Mouse (Mus musculus): ENCODE data around the gene Tenm2. TPM values are rescaled to one million over a fixed set of nuclear protein-coding genes. Genes with fewer than 3 reads are reported as not detected.

Tenm2 gene
- polyA plus RNA-seq, 1 experiment from 2014 or later, result 5.5 TPM

- 25% methylated on average over 3 of the region's 3 CpGs for WGBS
- Histone ChIP-seq H3K9me3 (replicated peaks) (no peaks in the 10 kb centered on the region), H3K36me3 (no peaks in the 10 kb centered on the region), H3K4me1 (no peaks in the 10 kb centered on the region), H3K9ac (no peak overlapping the region), H3K27ac (replicated peaks) (no peak overlapping the region), H3K4me3 (replicated peaks) (no peak overlapping the region), H3K27me3 (no peaks in the 10 kb centered on the region), H3K4me2 (replicated peaks) (no peak overlapping the region)
- ATAC-seq (ENCODE audit: insufficient number of reproducible peaks, low FRiP score, low TSS enrichment, low read depth), result no peak
These were observed 49.6 kb downstream of the Tenm2 start for GRCm38 (mm10) chr11:37186132-37186531.

- no peak for ATAC-seq (ENCODE audit: insufficient number of reproducible peaks, low FRiP score, low TSS enrichment, low read depth)
- Histone ChIP-seq H3K4me3 (replicated peaks) (no peak overlapping the region), H3K4me1 (no peaks in the 10 kb centered on the region), H3K27me3 (no peaks in the 10 kb centered on the region), H3K36me3 (no peaks in the 10 kb centered on the region), H3K27ac (replicated peaks) (no peak overlapping the region), H3K9me3 (replicated peaks) (no peaks in the 10 kb centered on the region), H3K9ac (no peak overlapping the region), H3K4me2 (replicated peaks) (no peak overlapping the region)
- 90% methylated on average over 6 of the region's 6 CpGs for WGBS
These were observed 58.3 kb downstream of the Tenm2 start for GRCm38 (mm10) chr11:37177426-37177825.

GRCm38 (mm10) chr11:37153933-37154880 is 81.6 kb downstream of the Tenm2 start:
- Histone ChIP-seq H3K4me2 (replicated peaks) (no peak overlapping the region), H3K4me3 (replicated peaks) (no peak overlapping the region), H3K9ac (no peak overlapping the region), H3K9me3 (replicated peaks) (no peaks in the 10 kb centered on the region), H3K36me3 (no peaks in the 10 kb centered on the region), H3K27ac (replicated peaks) (no peak overlapping the region), H3K27me3 (no peaks in the 10 kb centered on the region), H3K4me1 (no peaks in the 10 kb centered on the region)
- no peak for ATAC-seq (ENCODE audit: insufficient number of reproducible peaks, low FRiP score, low TSS enrichment, low read depth)
- WGBS, result 22% methylated on average over 13 of the region's 13 CpGs

- no peak for ATAC-seq (ENCODE audit: insufficient number of reproducible peaks, low FRiP score, low TSS enrichment, low read depth)
- no peaks in the 10 kb centered on the region for H3K9me3 ChIP-seq (replicated peaks)
- no peak overlapping the region for H3K4me2 ChIP-seq (replicated peaks)
- no peaks in the 10 kb centered on the region for H3K4me1 ChIP-seq
- H3K27me3 ChIP-seq, result no peaks in the 10 kb centered on the region
- 54% methylated on average over 5 of the region's 5 CpGs for WGBS
- no peak overlapping the region for H3K9ac ChIP-seq
- H3K4me3 ChIP-seq (replicated peaks), result no peak overlapping the region
- no peaks in the 10 kb centered on the region for H3K36me3 ChIP-seq
- H3K27ac ChIP-seq (replicated peaks), result no peak overlapping the region
These were observed 82.4 kb downstream of the Tenm2 start for GRCm38 (mm10) chr11:37153382-37153781.

GRCm38 (mm10) chr11:37150011-37150410 is 85.8 kb downstream of the Tenm2 start:
- Histone ChIP-seq H3K27me3 (no peaks in the 10 kb centered on the region), H3K9ac (no peak overlapping the region), H3K4me2 (replicated peaks) (no peak overlapping the region), H3K27ac (replicated peaks) (no peak overlapping the region), H3K4me1 (no peaks in the 10 kb centered on the region), H3K36me3 (no peaks in the 10 kb centered on the region), H3K9me3 (replicated peaks) (no peaks in the 10 kb centered on the region), H3K4me3 (replicated peaks) (no peak overlapping the region)
- no peak for ATAC-seq (ENCODE audit: insufficient number of reproducible peaks, low FRiP score, low TSS enrichment, low read depth)
- 50% methylated on average over 1 of the region's 1 CpGs for WGBS

- no peak for ATAC-seq (ENCODE audit: insufficient number of reproducible peaks, low FRiP score, low TSS enrichment, low read depth)
- Histone ChIP-seq H3K36me3 (no peaks in the 10 kb centered on the region), H3K27me3 (no peaks in the 10 kb centered on the region), H3K9me3 (replicated peaks) (no peaks in the 10 kb centered on the region), H3K27ac (replicated peaks) (no peak overlapping the region), H3K4me3 (replicated peaks) (no peak overlapping the region), H3K9ac (no peak overlapping the region), H3K4me2 (replicated peaks) (no peak overlapping the region), H3K4me1 (no peaks in the 10 kb centered on the region)
- 69% methylated on average over 6 of the region's 6 CpGs for WGBS
These were observed 91.8 kb downstream of the Tenm2 start for GRCm38 (mm10) chr11:37143996-37144395.

GRCm38 (mm10) chr11:37143478-37143877 is 92.3 kb downstream of the Tenm2 start:
- Histone ChIP-seq H3K4me1 (no peaks in the 10 kb centered on the region), H3K4me3 (replicated peaks) (no peak overlapping the region), H3K9me3 (replicated peaks) (no peaks in the 10 kb centered on the region), H3K36me3 (no peaks in the 10 kb centered on the region), H3K27me3 (no peaks in the 10 kb centered on the region), H3K4me2 (replicated peaks) (no peak overlapping the region), H3K9ac (no peak overlapping the region), H3K27ac (replicated peaks) (no peak overlapping the region)
- ATAC-seq (ENCODE audit: insufficient number of reproducible peaks, low FRiP score, low TSS enrichment, low read depth), result no peak
- WGBS, result 76% methylated on average over 2 of the region's 2 CpGs

GRCm38 (mm10) chr11:37128893-37129292 is 106.9 kb downstream of the Tenm2 start:
- H3K4me1 ChIP-seq, result no peaks in the 10 kb centered on the region
- H3K36me3 ChIP-seq, result no peaks in the 10 kb centered on the region
- H3K27ac ChIP-seq (replicated peaks), result no peak overlapping the region
- no peaks in the 10 kb centered on the region for H3K9me3 ChIP-seq (replicated peaks)
- no peak overlapping the region for H3K4me3 ChIP-seq (replicated peaks)
- 68% methylated on average over 2 of the region's 2 CpGs for WGBS
- H3K27me3 ChIP-seq, result no peaks in the 10 kb centered on the region
- ATAC-seq (ENCODE audit: insufficient number of reproducible peaks, low FRiP score, low TSS enrichment, low read depth), result no peak
- no peak overlapping the region for H3K4me2 ChIP-seq (replicated peaks)
- H3K9ac ChIP-seq, result no peak overlapping the region

GRCm38 (mm10) chr11:37118058-37118457 is 117.7 kb downstream of the Tenm2 start:
- Histone ChIP-seq H3K36me3 (no peaks in the 10 kb centered on the region), H3K27ac (replicated peaks) (no peak overlapping the region), H3K9ac (no peak overlapping the region), H3K4me2 (replicated peaks) (no peak overlapping the region), H3K27me3 (no peaks in the 10 kb centered on the region), H3K9me3 (replicated peaks) (no peaks in the 10 kb centered on the region), H3K4me1 (no peaks in the 10 kb centered on the region), H3K4me3 (replicated peaks) (no peak overlapping the region)
- ATAC-seq (ENCODE audit: insufficient number of reproducible peaks, low FRiP score, low TSS enrichment, low read depth), result no peak

GRCm38 (mm10) chr11:37115188-37115587 is 120.6 kb downstream of the Tenm2 start:
- H3K9ac ChIP-seq, result no peak overlapping the region
- no peaks in the 10 kb centered on the region for H3K9me3 ChIP-seq (replicated peaks)
- no peak overlapping the region for H3K27ac ChIP-seq (replicated peaks)
- no peak overlapping the region for H3K4me3 ChIP-seq (replicated peaks)
- no peaks in the 10 kb centered on the region for H3K36me3 ChIP-seq
- 39% methylated on average over 4 of the region's 4 CpGs for WGBS
- H3K4me2 ChIP-seq (replicated peaks), result no peak overlapping the region
- no peaks in the 10 kb centered on the region for H3K4me1 ChIP-seq
- no peak for ATAC-seq (ENCODE audit: insufficient number of reproducible peaks, low FRiP score, low TSS enrichment, low read depth)
- H3K27me3 ChIP-seq, result no peaks in the 10 kb centered on the region

- Histone ChIP-seq H3K27ac (replicated peaks) (no peak overlapping the region), H3K9me3 (replicated peaks) (no peaks in the 10 kb centered on the region), H3K36me3 (no peaks in the 10 kb centered on the region), H3K4me1 (no peaks in the 10 kb centered on the region), H3K4me2 (replicated peaks) (no peak overlapping the region), H3K27me3 (no peaks in the 10 kb centered on the region), H3K9ac (no peak overlapping the region), H3K4me3 (replicated peaks) (no peak overlapping the region)
- no peak for ATAC-seq (ENCODE audit: insufficient number of reproducible peaks, low FRiP score, low TSS enrichment, low read depth)
- WGBS, result 75% methylated on average over 2 of the region's 2 CpGs
These were observed 128.7 kb downstream of the Tenm2 start for GRCm38 (mm10) chr11:37107069-37107468.

GRCm38 (mm10) chr11:37079403-37079802 is 156.4 kb downstream of the Tenm2 start:
- Histone ChIP-seq H3K4me2 (replicated peaks) (no peak overlapping the region), H3K27me3 (no peaks in the 10 kb centered on the region), H3K4me1 (no peaks in the 10 kb centered on the region), H3K9me3 (replicated peaks) (no peaks in the 10 kb centered on the region), H3K27ac (replicated peaks) (no peak overlapping the region), H3K36me3 (no peaks in the 10 kb centered on the region), H3K4me3 (replicated peaks) (no peak overlapping the region), H3K9ac (no peak overlapping the region)
- ATAC-seq (ENCODE audit: insufficient number of reproducible peaks, low FRiP score, low TSS enrichment, low read depth), result no peak
- WGBS, result 89% methylated on average over 5 of the region's 5 CpGs
